Mouse (Mus musculus) CH12.LX (cell line): ENCODE measurements around the gene Tnip3.

Source experiments
- CTCF ChIP-seq, 2 experiments: IDR thresholded peaks in 1 of 2; conservative IDR thresholded peaks in 1 of 2; 2 replicates each; pipeline ENCODE4 v1.5.1; 2011 to 2012; ENCODE audit warnings: low read depth in 2 of 2, low read length in 2 of 2, improper control_type of control experiment in 1 of 2, inconsistent platforms in 1 of 2, mild to moderate bottlenecking in 1 of 2, moderate library complexity in 1 of 2
- MAFK ChIP-seq: IDR thresholded peaks from 2 replicates; pipeline ENCODE4 v1.6.1; 2011; ENCODE audit warnings: low read length, improper control_type of control experiment; ENCODE audit not compliant: insufficient replicate concordance
- MAX ChIP-seq: IDR thresholded peaks from 2 replicates; pipeline ENCODE4 v1.6.1; 2011; ENCODE audit warnings: low read length, improper control_type of control experiment
- RCOR1 ChIP-seq: conservative IDR thresholded peaks from 2 replicates; pipeline ENCODE4 v1.6.1; 2012; ENCODE audit warnings: low read depth, mild to moderate bottlenecking, inconsistent platforms, low read length, improper control_type of control experiment
- ZNF384 ChIP-seq: IDR thresholded peaks from 2 replicates; pipeline ENCODE4 v1.6.1; 2012; ENCODE audit warnings: low read depth, low read length, improper control_type of control experiment, inconsistent platforms

- TF ChIP-seq CTCF (conservative IDR thresholded peaks at IDR 0.05 in 1 of 2, IDR thresholded peaks at IDR 0.05 in 1 of 2; ENCODE audit: low read depth in 2 of 2, low read length in 2 of 2) (no peak), ZNF384 (no peak), MAFK (no peak), RCOR1 (no peak), MAX (no peak)
These were observed 15.0 kb downstream of the Tnip3 start for GRCm38 (mm10) chr6:65540138-65540537.
